Mouse (Mus musculus) cerebellum, postnatal 14 days (tissue): Measurements from ENCODE around the gene Secisbp2.
"Not testable (repeated sequence)": the region's sequence is repeated elsewhere in the genome, so short reads cannot be mapped to it uniquely, and the experiment has no call there.

ENCODE experiments used
- DNase-seq, 2 experiments: peaks; one replicate each; pipeline ENCODE4 v3.0.0; 2021; ENCODE audit warnings: mixed read lengths in 2 of 2

Secisbp2 gene

DNA sequence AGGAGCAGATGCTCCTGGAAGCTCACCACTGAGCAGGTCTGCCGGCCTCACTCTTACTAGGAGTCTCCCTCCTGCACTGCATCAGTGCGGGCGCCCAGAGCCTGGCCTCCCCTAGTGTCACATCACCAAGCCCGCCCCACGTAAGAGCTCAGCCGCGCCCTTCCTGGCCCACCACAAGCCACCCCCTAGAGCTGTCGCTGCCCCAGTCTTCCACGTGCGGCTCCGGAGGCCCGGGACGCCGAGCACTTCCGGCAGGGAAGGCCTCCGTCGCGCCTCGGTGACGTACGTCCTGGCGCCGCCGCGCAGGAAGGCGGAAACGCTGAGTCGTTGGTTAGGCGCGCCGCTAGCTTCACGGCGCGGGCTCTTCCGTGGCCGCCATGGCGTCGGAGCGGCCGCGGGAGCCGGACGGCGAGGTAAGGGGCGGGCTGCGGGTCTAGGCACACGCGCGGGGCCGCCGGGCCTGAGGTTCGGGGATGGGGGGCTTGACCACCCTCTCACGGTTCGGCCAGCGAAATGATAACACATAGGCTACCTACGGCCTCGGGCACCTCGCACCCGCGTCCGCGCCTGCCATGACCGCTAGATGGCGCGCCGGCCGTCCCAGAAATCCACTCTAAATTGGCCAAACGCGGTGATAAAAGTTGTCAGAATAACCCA lies at the start of gene Secisbp2:
Gene Secisbp2, plus strand, starts transcription at position 290 of the 657 bp plus-strand sequence.
- peak; percentile 95 to 98 for DNase-seq

DNA sequence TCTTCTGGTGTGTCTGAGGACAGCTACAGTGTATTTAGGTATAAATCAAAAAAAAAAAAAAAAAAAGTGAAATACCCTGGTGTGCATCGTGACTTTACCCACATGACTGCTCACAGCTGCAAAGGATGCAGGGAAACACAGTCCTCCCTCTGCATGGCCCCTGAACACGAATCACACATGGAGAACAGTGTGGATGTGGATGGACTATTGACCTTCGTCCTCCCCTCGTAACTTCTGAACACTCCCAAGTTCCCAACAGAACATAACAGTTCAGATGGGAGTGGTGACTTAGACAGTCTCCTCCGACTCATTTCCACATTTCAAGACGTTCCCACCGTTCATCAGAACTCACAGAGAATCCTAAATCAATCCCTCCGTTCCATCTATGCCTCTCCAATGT lies 48.7 kb upstream of the Secisbp2 start:
- DNase-seq = no peak

- DNase-seq = peak; percentile 55 to 64
These were observed 48.1 kb upstream of the Secisbp2 start for GRCm38 (mm10) chr13:51603221-51603893.

DNA sequence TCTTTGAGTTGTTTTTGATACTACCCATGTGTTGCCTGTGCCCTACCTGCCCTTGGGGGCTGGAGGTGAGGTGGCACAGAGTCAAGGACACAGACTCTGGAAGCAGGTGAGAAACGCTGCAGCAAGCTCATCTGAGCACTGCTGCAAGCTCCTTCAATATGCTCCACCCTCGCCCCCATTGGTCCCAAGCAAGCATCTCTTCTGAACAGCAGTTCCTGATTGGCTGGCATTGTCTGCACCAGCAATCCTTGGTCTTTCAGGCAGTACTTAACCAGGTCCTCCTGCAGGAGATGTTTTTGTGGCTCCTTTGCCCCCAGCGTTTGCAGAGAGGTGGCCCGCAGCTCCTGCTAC lies 47.6 kb upstream of the Secisbp2 start:
- DNase-seq = peak; percentile 54 to 64

GRCm38 (mm10) chr13:51609231-51609630 lies 42.3 kb upstream of the Secisbp2 start:
- no peak for DNase-seq

DNA sequence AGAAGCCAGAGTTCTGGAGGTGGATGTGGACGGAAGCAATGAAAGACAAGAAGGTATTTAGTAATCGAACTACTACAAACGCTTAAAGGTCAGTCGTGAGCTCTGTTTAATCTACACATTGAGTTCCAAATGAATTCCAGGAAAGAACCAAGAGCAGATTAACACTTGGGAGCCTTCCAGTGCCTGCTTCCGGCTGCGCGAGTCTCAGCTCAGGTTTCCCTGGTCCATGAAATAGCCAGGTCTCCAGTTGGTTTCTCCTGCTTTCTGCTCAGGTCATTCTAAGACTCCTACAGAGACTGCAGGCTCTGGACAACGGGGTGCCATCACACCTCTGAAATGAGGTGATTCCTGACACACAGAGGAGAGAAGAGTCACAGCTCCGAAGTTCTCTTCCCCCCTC lies 40.4 kb upstream of the Secisbp2 start:
- no peak for DNase-seq

DNA sequence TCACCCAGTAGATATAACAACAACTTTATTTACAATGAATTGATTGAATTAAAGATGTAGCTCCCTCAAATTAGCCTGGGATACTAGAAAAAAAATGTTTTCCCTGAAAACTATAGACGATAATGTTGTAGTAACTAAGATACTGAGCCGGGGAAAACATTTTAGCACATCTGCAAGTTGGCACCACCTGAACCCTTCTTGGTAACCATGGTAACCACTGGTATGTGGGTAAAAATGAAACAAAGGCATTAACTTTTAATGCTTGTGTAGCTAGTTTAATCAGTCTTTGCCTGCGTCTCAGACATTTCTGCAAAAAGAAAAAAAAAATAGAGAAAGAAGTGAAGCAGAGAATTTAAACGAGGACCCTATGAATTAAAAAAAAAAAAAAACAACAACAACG lies 40.0 kb upstream of the Secisbp2 start:
- no peak for DNase-seq

DNA sequence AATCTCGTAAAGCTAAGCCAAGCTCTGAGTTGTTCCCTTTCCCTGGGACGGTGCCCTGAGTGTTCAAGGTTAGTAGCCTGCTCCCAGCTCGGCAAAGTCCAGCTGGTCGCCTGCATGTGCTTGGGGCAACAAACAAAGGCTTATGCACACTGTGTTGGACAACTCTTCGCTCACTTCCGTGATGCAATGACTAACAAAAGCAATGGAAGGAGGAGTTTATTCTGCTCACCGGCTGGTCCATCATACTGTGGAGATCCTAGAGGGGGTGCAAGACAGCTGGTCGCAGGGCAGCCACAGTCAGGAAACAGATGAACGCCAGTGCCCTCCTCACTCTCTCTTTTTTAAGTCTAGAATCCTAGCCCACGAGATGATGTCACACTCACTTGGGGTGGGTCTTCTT lies 35.7 kb upstream of the Secisbp2 start:
- DNase-seq = no peak

- peak; percentile 37 to 42 for DNase-seq
These were observed 35.0 kb upstream of the Secisbp2 start for GRCm38 (mm10) chr13:51616417-51617044.

DNA sequence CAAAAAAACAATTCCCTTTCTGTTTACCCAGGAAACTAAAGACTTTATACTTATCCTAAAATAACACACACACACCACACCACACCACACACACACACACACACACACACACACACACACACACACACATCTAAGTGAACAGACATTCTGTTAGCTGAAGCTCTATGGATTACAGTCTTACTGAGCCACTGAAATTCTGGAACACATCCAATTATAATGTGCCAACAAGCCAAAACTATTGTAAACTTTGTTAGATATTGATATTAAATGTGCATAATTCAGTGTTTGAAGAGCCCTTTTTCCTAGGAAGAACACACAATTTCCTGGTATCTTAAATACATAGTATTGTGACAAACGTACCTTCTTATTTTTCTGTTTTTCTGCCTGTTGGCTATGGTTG lies 34.2 kb upstream of the Secisbp2 start:
- DNase-seq = no peak

GRCm38 (mm10) chr13:51617861-51618260 lies 33.6 kb upstream of the Secisbp2 start:
- DNase-seq = peak; percentile 82 to 89

DNA sequence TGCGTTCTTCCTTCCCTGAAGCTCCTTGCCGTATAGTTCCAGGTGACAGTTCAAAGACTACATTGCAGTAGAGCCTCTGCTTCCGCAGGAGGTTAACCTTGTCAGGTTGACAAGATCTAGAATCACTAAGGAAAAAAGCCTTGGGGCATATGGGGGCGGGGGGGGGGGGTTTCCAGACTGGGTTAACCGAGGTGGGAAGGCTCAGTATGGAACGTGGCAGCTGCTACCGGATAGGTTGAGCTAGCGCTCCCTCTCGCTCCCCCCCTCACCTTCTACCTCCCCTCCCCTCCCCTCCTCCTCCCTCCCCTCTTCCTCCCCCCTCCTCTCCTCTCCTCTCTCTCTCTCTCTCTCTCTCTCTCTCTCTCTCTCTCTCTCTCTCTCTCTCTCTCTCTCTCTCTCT lies 32.9 kb upstream of the Secisbp2 start:
- DNase-seq = no peak

DNA sequence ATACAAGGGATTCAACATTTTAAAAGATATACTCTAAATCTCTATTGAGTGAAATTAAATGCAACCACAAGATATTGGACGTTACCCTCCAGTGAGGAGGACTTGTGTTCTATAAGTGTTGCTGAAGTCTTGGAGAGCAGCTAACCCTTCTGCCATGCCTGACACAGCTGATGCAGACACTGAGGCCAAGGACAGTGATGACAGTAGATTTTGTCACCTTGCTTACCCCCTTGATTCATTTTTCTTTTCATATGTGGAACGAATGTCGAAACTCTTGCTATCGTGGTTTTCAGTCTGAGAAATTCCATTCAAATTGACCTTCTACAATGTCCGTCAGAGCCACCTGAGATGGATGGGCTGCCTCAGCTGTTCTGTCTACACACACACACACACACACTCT lies 28.9 kb upstream of the Secisbp2 start:
- DNase-seq = no peak

- no peak for DNase-seq
These were observed 27.8 kb upstream of the Secisbp2 start for GRCm38 (mm10) chr13:51623678-51624077.

GRCm38 (mm10) chr13:51628273-51628848 lies 23.1 kb upstream of the Secisbp2 start:
- no peak for DNase-seq

DNA sequence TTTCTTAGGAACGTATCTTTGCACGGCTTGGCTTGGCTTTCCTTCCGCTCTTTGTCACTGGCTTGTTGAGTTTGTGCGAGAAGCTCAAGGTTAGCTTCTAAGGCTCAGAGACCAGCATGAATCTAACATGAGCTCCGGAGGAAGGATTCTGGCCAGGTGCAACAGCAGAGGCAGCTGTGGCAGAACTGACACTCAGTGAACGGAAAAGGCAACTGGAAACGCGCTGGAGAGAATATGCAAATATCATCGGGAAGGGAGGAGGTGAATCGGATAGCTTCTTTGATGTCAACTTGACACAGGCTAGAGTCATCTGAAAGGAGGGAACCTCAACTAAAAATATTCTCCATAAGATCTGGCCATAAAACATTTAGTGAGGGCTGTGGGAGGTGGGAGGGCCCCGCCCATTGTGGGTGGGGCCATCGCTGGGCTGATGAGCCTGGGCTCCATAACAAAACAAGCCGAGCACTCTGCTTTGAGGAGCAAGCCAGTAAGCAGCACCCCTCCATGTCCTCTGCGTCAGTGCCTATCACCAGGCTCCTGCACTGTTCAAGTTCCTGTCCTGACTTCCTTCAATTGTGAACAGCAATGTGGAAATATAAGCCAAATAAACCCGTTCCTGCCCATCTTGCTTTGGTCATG lies 20.0 kb upstream of the Secisbp2 start:
- no peak for DNase-seq

- DNase-seq = no peak
These were observed 18.8 kb upstream of the Secisbp2 start for GRCm38 (mm10) chr13:51632560-51633218.

DNA sequence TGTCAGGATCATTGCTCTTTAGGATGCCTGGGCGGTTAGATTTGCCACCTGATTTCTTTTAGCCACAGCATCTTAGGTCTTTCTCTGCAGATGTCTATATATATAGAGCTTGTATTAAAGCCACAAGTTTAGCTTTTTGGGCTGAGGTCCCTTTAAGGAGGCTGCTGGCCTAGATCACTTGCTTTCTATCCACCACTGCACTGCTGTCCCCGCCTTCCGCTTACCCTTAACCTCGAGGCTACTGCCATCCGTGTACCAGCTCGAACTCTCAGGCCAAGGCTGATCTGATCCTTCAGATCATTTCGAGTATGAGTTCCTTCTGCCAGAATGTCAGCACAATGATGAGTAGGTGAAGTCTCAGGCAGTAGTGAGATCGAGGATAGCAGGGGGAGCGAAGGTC lies 16.1 kb upstream of the Secisbp2 start:
- DNase-seq = not testable (repeated sequence)

DNA sequence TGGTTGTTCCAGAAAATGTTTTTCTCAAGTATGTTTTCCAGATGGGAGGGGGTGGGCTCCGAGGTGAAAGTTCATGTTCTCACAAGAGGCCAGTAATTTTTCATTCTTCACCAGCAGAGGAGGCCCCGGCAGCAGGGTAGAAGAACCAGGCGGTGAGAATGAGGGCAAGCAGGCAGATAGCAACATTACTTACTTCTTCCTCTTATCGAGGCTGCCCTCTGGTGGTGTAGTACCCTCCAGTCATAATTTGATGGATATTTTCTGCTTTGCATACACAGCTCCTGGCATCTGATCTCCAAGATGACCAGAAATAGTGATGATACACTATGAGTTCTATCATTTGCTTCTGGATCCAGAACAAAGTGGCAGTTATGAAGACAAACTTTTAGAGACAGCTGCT lies 12.5 kb upstream of the Secisbp2 start:
- no peak for DNase-seq

DNA sequence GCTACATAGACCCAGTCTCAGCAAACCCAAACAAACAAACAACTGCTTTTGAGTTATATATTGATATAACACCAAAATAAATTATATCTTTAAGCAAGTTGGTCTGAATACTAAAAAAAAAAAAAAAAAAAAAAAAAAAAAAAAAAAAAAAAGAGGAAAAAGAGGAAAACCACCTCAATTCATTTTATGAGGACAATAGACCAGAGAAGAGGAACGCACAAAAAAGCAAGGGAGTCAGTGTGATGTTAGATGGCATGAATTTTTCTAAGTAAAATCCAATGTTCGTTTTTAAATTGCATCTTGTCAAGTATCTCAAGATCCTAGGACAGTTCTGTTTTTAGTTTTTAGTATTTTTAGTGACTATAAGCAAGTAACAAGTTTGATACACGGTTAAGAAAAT lies 10.1 kb upstream of the Secisbp2 start:
- no peak for DNase-seq

GRCm38 (mm10) chr13:51642171-51642778 lies 9.2 kb upstream of the Secisbp2 start:
- no peak for DNase-seq
